Mouse (Mus musculus) stomach, embryonic 16.5 days (tissue): Measurements from ENCODE around the gene Ezr. TPM values are rescaled to one million over a fixed set of nuclear protein-coding genes. Genes with fewer than 3 reads are reported as not detected.
A peak's percentile ranks its signal among the peaks of the same experiment; 100 is the strongest.

Experiments
- ATAC-seq: fragments of 200-750 bp; cut with Nextera tagmentation; 2 replicates; pipeline ENCODE4 v1.8.0; 2017; ENCODE audit warnings: moderate number of reproducible peaks, moderate TSS enrichment; ENCODE audit not compliant: insufficient read depth, low FRiP score
- H3K27ac ChIP-seq: fragments of 300-500 bp; sonication (generic); 2 replicates; pipeline ENCODE4 v1.5.1; 2014; ENCODE audit warnings: low read length
- H3K27me3 ChIP-seq: fragments of 300-500 bp; sonication (generic); 2 replicates; pipeline ENCODE4 v1.6.1; 2014; ENCODE audit warnings: low read length, control low read depth, mixed read lengths; ENCODE audit not compliant: control insufficient read depth, insufficient read depth
- H3K36me3 ChIP-seq: fragments of 300-500 bp; sonication (generic); 2 replicates; pipeline ENCODE4 v1.6.1; 2014; ENCODE audit warnings: low read length; ENCODE audit not compliant: control insufficient read depth, insufficient read depth
- H3K4me1 ChIP-seq: fragments of 300-500 bp; sonication (generic); 2 replicates; pipeline ENCODE4 v1.6.1; 2014; ENCODE audit warnings: low read length, control low read depth, mixed read lengths; ENCODE audit not compliant: control insufficient read depth, insufficient read depth
- H3K4me2 ChIP-seq: fragments of 300-500 bp; sonication (generic); 2 replicates; pipeline ENCODE4 v1.6.1; 2014; ENCODE audit warnings: low read depth, low read length, mixed read lengths
- H3K4me3 ChIP-seq: fragments of 300-500 bp; sonication (generic); replicated peaks from 2 replicates; pipeline ENCODE4 v1.5.1; 2014; ENCODE audit warnings: mild to moderate bottlenecking, low read length
- H3K9ac ChIP-seq: fragments of 300-500 bp; sonication (generic); 2 replicates; pipeline ENCODE4 v1.6.1; 2014; ENCODE audit warnings: low read length
- H3K9me3 ChIP-seq: fragments of 300-500 bp; sonication (generic); replicated peaks from 2 replicates; pipeline ENCODE4 v1.6.1; 2016; ENCODE audit warnings: low read length, control low read depth; ENCODE audit not compliant: control insufficient read depth
- WGBS: fragments of 180-500 bp; shearing (Covaris S2); extraction: QIAGEN DNeasy Blood & Tissue Kit; methylation state at CpG from one replicate; pipeline ENCODE4 v1.1.7; 2014; 5-methylcytosine and 5-hydroxymethylcytosine counted together
- polyA plus RNA-seq: library from polyadenylated mRNA; unstranded; fragments of >200 nt; fragmentation: Nextera tagmentation; extraction: Ambion mirVana; gene quantifications from 2 replicates; pipeline ENCODE4 v1.2.1, GENCODE M21; 2015

Gene Ezr
- polyA plus RNA-seq, 1 experiment from 2014 or later, result 266 TPM

DNA sequence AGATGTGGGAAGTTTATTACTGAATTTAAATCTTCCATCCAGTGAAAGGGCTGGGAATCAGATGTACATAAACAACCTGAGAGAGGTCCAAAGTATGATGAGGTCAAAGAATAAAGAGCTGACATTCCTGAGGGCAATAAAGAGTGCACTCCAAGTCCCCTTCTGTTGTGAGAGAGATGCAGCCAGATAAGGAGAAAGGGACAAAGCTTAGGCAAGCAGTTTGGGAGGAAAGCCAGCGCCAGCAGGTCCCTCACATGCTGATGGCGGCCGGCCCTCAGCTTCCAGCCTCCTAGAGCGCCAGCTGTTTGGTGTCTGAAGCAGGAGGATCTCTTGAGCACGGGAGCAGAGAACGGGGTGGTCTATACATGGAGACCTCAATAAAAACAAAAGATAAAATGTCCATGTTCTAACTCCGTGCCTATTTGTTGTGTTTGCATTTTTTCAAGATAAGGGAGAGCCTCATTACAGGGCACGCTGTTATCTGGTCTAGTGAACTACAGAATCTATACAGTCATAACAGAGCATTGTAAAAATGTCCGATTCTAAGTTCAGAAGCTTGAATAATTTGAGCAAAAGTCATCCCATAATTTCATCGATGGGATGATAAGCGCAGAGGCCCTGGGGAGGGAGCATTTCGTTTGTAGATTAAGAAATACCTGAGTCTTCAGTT, 15.9 kb upstream of the Ezr start:
- H3K4me3 ChIP-seq, result no peak overlapping the region
- no peaks in the 10 kb centered on the region for H3K36me3 ChIP-seq
- ATAC-seq, result no peak
- no peak overlapping the region for H3K4me2 ChIP-seq
- no peak overlapping the region for H3K9ac ChIP-seq
- no peaks in the 10 kb centered on the region for H3K27me3 ChIP-seq
- H3K27ac ChIP-seq, result no peak overlapping the region
- WGBS, result 61% methylated on average over 12 of the region's 12 CpGs
- H3K9me3 ChIP-seq, result peaks cover 6% of the 10 kb centered on the region; the same call in 1 of the 2 replicates
- H3K4me1 ChIP-seq, result no peaks in the 10 kb centered on the region

DNA sequence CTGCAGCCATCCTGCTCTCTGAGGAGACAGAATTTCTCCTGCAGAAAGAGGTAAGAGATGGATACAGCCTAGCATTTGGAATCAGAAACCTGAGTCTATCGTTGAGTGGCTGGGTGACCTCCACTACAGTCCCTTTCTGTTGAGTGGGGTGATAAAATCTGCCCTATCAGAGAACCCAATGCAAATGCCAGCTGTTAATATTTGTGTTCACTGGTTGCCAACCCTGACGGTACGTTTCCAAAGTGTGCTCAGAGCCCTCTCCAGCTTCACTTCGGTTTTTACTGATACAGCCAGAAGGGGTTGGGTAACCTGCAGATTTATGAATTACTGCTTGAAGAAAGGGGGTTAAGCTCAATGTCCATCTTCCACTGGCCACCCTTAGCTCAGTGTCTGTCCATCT, 14.9 kb upstream of the Ezr start:
- H3K27ac ChIP-seq, result no peak overlapping the region
- WGBS, result 55% methylated on average over 4 of the region's 4 CpGs
- ATAC-seq, result no peak

GRCm38 (mm10) chr17:6794160-6794751, 11.7 kb upstream of the Ezr start:
- Histone ChIP-seq H3K4me3 (no peak overlapping the region), H3K4me1 (no peaks in the 10 kb centered on the region), H3K4me2 (no peak overlapping the region), H3K36me3 (no peaks in the 10 kb centered on the region), H3K9me3 (no peaks in the 10 kb centered on the region), H3K9ac (no peak overlapping the region), H3K27ac (no peak overlapping the region), H3K27me3 (no peaks in the 10 kb centered on the region)
- no peak for ATAC-seq
- 48% methylated on average over 12 of the region's 12 CpGs for WGBS

More for the DNA sequence above, 14.9 kb upstream of the Ezr start:
- H3K27me3 ChIP-seq, result no peaks in the 10 kb centered on the region
- H3K9ac ChIP-seq, result no peak overlapping the region
- peaks cover 6% of the 10 kb centered on the region; the same call in 1 of the 2 replicates for H3K9me3 ChIP-seq
- no peak overlapping the region for H3K4me3 ChIP-seq
- H3K4me2 ChIP-seq, result no peak overlapping the region
- H3K36me3 ChIP-seq, result no peaks in the 10 kb centered on the region
- no peaks in the 10 kb centered on the region for H3K4me1 ChIP-seq

- 84% methylated on average over 9 of the region's 9 CpGs for WGBS
- ATAC-seq, result no peak
Observed at GRCm38 (mm10) chr17:6789581-6790118, 7.1 kb upstream of the Ezr start.

DNA sequence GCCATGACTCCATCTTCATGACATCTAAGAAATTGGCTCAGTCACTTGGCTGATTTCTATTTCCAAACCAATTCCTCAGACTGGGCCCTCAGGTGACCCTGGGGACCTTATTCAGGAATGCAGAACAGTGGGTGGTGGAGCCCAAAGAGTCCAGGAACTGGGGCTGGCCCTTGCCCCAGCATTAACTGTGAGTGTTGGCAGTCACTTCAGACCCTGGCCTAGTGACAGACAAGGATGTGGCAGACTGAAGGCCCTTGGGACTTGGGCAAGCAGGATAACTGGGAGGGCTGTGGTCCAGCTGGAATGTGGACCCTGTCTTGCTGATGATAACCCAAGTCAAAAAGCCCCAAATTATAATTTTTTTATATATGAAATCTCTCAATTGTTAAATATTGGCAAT, 6.5 kb upstream of the Ezr start:
- H3K27me3 ChIP-seq, result no peaks in the 10 kb centered on the region
- no peaks in the 10 kb centered on the region for H3K36me3 ChIP-seq
- no peaks in the 10 kb centered on the region for H3K9me3 ChIP-seq
- no peak for ATAC-seq
- H3K4me3 ChIP-seq, result no peak overlapping the region
- H3K4me1 ChIP-seq, result no peaks in the 10 kb centered on the region
- no peak overlapping the region for H3K9ac ChIP-seq
- H3K4me2 ChIP-seq, result no peak overlapping the region
- H3K27ac ChIP-seq, result no peak overlapping the region

More at GRCm38 (mm10) chr17:6789581-6790118, 7.1 kb upstream of the Ezr start:
- Histone ChIP-seq H3K9ac (no peak overlapping the region), H3K27me3 (no peaks in the 10 kb centered on the region), H3K36me3 (no peaks in the 10 kb centered on the region), H3K4me2 (no peak overlapping the region), H3K4me3 (no peak overlapping the region), H3K27ac (no peak overlapping the region), H3K4me1 (no peaks in the 10 kb centered on the region), H3K9me3 (no peaks in the 10 kb centered on the region)

- Histone ChIP-seq H3K27ac (no peak overlapping the region), H3K9ac (no peak overlapping the region)
- WGBS, result 89% methylated on average over 4 of the region's 4 CpGs
Observed at GRCm38 (mm10) chr17:6787241-6787640, 4.7 kb upstream of the Ezr start.

GRCm38 (mm10) chr17:6783756-6784357, 1.3 kb upstream of the Ezr start:
- H3K27ac ChIP-seq, result peak overlapping the region; percentile 98
- H3K4me1 ChIP-seq, result peaks cover 3% of the 10 kb centered on the region
- 29% methylated on average over 10 of the region's 10 CpGs for WGBS
- H3K9me3 ChIP-seq, result no peaks in the 10 kb centered on the region
- ATAC-seq, result no peak
- H3K9ac ChIP-seq, result peak overlapping the region; percentile 93
- H3K36me3 ChIP-seq, result no peaks in the 10 kb centered on the region
- H3K27me3 ChIP-seq, result no peaks in the 10 kb centered on the region
- H3K4me3 ChIP-seq, result peak overlapping the region; percentile 91
- H3K4me2 ChIP-seq, result peak overlapping the region; percentile 93

More at GRCm38 (mm10) chr17:6787241-6787640, 4.7 kb upstream of the Ezr start:
- Histone ChIP-seq H3K4me3 (no peak overlapping the region), H3K27me3 (no peaks in the 10 kb centered on the region), H3K4me2 (no peak overlapping the region), H3K36me3 (no peaks in the 10 kb centered on the region), H3K4me1 (no peaks in the 10 kb centered on the region), H3K9me3 (no peaks in the 10 kb centered on the region)
- ATAC-seq, result no peak

GRCm38 (mm10) chr17:6783006-6783661, 550 bp upstream of the Ezr start:
- H3K36me3 ChIP-seq, result no peaks in the 10 kb centered on the region

More at GRCm38 (mm10) chr17:6783006-6783661, 550 bp upstream of the Ezr start:
- Histone ChIP-seq H3K9ac (peak overlapping the region; percentile 93), H3K4me2 (peak overlapping the region; percentile 93), H3K27me3 (no peaks in the 10 kb centered on the region), H3K27ac (peak overlapping the region; percentile 98), H3K9me3 (no peaks in the 10 kb centered on the region), H3K4me3 (peak overlapping the region; percentile 91), H3K4me1 (peaks cover 3% of the 10 kb centered on the region)
- peak; percentile 65 for ATAC-seq
- under 1% methylated on average over 56 of the region's 58 CpGs for WGBS
